Mouse (Mus musculus): Measurements from ENCODE around the gene C1qtnf6.

Gene C1qtnf6

GRCm38 (mm10) chr15:78518221-78518620 lies 13.0 kb downstream of the C1qtnf6 start:
- DNase-seq (ENCODE audit: low spot score in 2 of 2) = no peak

GRCm38 (mm10) chr15:78515759-78516158 lies 15.5 kb downstream of the C1qtnf6 start:
- no peak for DNase-seq (ENCODE audit: low spot score in 2 of 2)

GRCm38 (mm10) chr15:78514393-78515146 lies 16.6 kb downstream of the C1qtnf6 start:
- peak; percentile 67 to 77 for DNase-seq (ENCODE audit: low spot score in 2 of 2)

DNA sequence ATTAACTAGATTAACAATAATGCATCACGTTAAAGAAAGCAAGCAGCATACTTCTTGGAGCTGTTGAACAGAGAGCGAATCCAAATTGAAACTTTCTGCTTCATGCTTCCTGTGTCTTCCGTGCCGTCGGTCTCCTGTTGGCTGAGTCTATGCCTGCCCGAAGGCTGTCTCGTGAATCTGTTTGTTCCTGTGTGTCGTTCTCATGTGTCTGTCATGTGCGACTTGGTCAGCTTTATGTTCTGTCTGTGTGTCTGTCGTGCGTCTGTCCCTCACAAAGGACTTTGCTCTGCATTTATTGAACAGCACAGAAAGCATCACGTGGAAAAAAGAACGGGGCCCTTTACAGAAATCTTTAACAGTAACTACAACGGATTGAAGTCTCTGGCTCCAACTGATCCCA lies 18.2 kb downstream of the C1qtnf6 start:
- DNase-seq (ENCODE audit: low spot score in 2 of 2) = no peak

GRCm38 (mm10) chr15:78511951-78512350 lies 19.3 kb downstream of the C1qtnf6 start:
- no peak for DNase-seq (ENCODE audit: low spot score in 2 of 2)

DNA sequence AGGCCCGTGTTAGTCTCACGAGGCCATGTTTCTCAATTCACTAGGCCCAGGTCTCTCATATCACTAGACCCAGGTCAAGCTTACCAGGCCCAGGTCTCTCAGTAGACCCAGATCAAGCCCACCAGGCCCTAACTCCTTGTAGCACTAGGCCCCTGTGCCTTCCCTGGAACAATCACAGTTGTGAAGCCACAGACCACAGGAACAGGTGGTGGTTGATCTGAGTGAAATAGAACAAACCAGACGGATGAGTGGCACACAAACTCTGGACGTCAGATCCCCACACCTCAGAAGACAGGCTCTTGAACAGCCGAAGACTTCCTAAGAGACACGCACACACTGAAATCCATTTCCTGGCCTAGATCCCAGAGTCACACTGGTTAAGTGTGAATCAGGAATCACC lies 20.5 kb downstream of the C1qtnf6 start:
- DNase-seq (ENCODE audit: low spot score in 2 of 2) = no peak

- DNase-seq (ENCODE audit: low spot score in 2 of 2) = no peak
These were observed 21.1 kb downstream of the C1qtnf6 start for GRCm38 (mm10) chr15:78510121-78510576.

DNA sequence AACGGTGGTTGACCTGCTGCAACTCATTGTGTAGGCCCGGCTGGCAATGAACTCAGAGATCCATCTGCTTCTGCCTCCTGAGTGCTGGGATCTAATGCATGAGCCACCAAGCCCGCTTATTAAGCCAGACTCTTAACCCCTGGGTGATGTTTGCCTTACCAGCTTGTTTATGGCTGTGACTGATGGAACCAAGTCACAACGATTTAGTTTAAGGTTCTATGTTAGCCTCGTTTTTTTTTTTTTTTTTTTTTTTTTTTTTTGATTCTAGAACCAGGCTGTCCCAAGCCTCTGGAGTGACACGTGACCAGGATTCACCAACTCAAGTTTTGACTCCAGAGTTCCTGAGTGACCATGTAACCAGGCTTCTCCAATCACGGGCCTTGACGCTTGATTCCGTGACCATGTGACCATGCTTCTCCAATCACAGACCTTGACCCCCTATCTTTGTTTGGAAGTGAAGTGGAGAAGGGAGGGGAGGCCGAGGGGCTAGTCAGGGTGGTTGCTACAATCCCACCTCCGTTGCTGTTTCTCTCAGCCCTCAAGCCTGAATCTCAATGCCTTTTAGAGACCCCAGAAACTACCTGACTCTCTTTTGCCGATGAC lies 21.8 kb downstream of the C1qtnf6 start:
- DNase-seq (ENCODE audit: low spot score in 2 of 2) = no peak

GRCm38 (mm10) chr15:78508443-78508842 lies 22.8 kb downstream of the C1qtnf6 start:
- DNase-seq (ENCODE audit: low spot score in 2 of 2) = no peak

GRCm38 (mm10) chr15:78505541-78505940 lies 25.7 kb downstream of the C1qtnf6 start:
- no peak for DNase-seq (ENCODE audit: low spot score in 2 of 2)

- no peak for DNase-seq (ENCODE audit: low spot score in 2 of 2)
These were observed 26.4 kb downstream of the C1qtnf6 start for GRCm38 (mm10) chr15:78504816-78505215.

DNA sequence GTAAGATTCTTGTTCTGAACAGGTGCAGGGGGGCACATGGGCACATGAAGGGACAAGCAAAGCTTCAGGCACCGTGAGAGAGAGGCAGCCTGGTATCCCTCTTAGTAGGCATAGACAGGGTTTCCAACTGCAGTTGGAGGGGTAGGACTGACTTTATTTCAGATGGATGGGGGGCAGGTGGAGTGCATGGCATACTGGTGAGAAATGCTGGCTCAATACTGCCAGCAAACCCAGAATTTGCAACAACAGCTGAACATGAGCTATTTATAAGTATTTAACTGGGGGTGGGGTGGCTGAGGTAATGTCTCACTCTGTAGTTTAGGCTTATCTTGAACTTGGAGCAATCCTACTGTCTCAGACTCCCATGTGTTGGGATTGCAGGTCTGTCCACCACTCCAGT lies 27.2 kb downstream of the C1qtnf6 start:
- DNase-seq (ENCODE audit: low spot score in 2 of 2) = no peak

DNA sequence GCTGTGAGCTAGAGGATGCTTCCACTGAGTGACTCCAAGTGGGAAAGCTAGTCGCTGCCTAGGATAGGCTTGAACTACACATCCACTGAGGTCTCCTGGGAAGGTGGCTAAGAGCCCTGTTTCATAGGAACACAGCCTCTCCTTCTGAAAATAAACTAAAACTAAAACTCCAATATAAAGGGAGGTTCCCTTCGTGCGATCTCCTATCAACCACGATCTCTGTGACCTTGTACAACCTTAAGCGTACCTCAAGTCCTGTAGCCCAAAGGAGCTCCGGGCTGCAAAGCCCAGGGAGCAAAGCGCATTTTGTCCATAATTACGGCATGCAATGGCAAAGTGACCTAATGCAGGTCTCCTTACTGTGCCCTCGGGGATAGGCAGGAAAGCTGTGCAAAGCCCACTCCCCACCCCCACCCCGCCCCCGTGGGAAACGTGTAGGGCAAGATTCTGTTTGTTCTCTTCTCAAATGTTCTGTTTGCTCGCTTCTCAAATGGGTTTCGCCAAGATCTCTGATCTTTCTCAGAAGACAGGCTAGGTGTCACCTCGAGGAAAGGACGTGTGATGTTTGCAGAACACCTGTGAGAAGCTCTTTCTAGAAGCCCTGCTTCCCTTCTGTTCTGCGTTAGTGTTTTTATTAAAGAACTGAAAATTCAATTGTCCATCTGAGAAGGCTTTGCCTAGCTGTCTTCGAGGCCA lies 28.6 kb downstream of the C1qtnf6 start:
- DNase-seq (ENCODE audit: low spot score in 2 of 2) = no peak

GRCm38 (mm10) chr15:78494968-78495406 lies 36.2 kb downstream of the C1qtnf6 start, which contains the start of gene Il2rb:
Gene Il2rb (minus strand): TSS chr15:78495271.
- no peak for DNase-seq (ENCODE audit: low spot score in 2 of 2)

DNA sequence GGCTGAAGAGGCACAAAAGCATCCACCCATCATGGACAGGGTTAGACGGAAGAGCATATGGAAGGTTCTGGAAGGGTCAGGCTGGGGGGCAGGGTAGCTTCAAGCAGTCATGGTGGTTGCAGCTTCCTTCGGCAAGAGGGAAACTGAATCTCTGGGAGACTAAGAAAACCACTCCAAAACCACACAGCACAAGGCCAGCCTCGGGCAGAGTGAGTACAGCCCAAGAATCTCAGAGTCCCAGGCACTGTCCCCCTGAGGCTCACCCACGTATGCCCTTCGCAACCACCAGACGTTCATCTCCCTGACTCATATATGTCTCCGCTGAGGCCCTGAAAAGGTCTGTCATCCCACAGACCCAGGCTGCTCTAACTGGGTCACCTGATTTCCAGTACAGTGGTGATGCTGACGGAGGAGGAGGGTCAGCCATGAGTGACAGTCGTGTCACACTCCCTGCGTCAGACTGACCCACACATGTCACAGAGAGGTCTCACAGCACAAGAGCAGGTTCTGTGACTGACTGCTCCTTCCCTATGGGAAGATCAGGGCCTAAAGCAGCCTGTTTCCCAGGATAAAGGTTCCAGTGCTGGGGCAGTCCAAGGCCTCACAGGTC lies 37.7 kb downstream of the C1qtnf6 start:
- no peak for DNase-seq (ENCODE audit: low spot score in 2 of 2)

DNA sequence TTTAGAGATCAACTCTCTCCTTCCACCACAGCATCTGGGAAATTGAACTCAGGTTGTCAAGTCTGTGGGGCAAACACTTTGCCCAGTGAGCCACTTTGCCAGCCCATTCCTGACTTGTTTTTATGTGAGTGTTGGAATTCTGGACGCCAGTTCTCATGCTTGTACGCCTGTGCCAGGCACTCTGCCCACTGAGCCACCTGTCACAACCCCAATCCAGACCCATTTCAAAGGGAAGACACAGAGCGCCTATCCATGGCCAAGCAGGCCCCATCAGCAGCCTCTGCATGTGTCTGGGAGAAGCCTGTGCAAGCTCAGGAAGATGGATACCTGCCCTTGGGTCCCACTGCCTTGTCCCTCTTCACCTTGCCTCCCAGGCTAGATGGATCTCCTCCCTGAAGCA lies 39.9 kb downstream of the C1qtnf6 start:
- no peak for DNase-seq (ENCODE audit: low spot score in 2 of 2)

DNA sequence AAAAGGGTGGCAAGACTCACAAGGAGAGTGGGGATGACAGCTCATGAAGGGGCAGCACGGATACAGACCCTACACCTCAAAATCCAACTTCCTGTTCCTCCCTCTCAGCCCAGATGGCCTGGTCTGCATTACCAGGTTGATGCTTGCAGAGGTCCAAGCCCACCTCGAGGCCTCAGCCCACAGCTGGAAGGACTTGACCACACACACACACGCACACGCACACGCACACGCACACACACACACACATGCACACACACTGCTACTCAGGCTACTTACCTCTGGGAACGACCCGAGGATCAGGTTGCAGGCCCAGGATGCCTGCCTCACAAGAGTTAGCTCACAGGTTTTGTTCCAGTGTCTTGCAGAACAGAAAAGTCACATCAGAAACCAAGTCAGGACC lies 41.3 kb downstream of the C1qtnf6 start:
- no peak for DNase-seq (ENCODE audit: low spot score in 2 of 2)

GRCm38 (mm10) chr15:78489248-78489647 lies 42.0 kb downstream of the C1qtnf6 start:
- DNase-seq (ENCODE audit: low spot score in 2 of 2) = no peak

DNA sequence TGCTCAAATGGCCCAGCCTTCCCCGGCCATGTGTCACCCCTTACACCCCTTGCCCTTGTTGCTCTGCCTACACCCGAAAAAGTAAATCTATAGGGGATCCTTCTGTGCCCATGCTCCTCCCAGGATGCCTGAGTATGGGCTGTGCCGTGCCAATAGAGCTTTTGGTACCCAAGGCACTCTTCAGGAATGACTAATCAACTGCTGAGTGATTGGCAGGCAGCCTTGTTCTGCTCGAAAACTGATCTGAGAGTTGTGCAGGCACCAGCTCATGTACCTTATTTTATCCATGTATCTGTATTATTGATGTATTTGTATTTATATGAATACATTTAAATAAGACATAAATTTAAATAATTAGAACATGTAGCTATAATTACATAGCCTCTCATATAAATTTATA lies 44.1 kb downstream of the C1qtnf6 start:
- DNase-seq (ENCODE audit: low spot score in 2 of 2) = no peak

- no peak for DNase-seq (ENCODE audit: low spot score in 2 of 2)
These were observed 44.7 kb downstream of the C1qtnf6 start for GRCm38 (mm10) chr15:78486564-78486963.

- no peak for DNase-seq (ENCODE audit: low spot score in 2 of 2)
These were observed 47.9 kb downstream of the C1qtnf6 start for GRCm38 (mm10) chr15:78483311-78483710.

GRCm38 (mm10) chr15:78482518-78482917 lies 48.7 kb downstream of the C1qtnf6 start:
- DNase-seq (ENCODE audit: low spot score in 2 of 2) = no peak
